Mouse (Mus musculus): ENCODE data around the gene Smyd3.

GRCm38 (mm10) chr1:179096323-179096722 lies 421.5 kb downstream of the Smyd3 start:
- TF ChIP-seq FOSL1 (IDR thresholded peaks at IDR 0.05; ENCODE audit: insufficient read depth, low read length, poor library complexity, severe bottlenecking) = no peak
- TF ChIP-seq MYOG (IDR thresholded peaks at IDR 0.05; ENCODE audit: control insufficient read depth, extremely low read depth, insufficient read length) = no peak

Measured in C2C12 (cell line).